Mouse (Mus musculus) left cerebral cortex, adult 8-10 months (tissue): ENCODE results near the gene Cdkl3. TPM values are rescaled to one million over a fixed set of nuclear protein-coding genes. Genes with fewer than 3 reads are reported as not detected.
"Not testable (repeated sequence)": the region's sequence is repeated elsewhere in the genome, so short reads cannot be mapped to it uniquely, and the experiment has no call there.

Source experiments
- DNase-seq, 2 experiments: peaks; one replicate each; pipeline ENCODE4 v3.0.0; 2022; ENCODE audit warnings: low spot score in 2 of 2
- microRNA-seq, 2 experiments: library from miRNA; unstranded; fragments of <30 nt; microRNA quantifications; one replicate each; pipeline ENCODE4 v1.2.0; 2022
- total RNA-seq, 4 experiments: library from RNA; stranded (reverse); gene quantifications; 2 replicates each; pipeline ENCODE4 v1.2.4; 2022

Gene Cdkl3
- total RNA-seq, 4 experiments from 2014 or later: 13.2 to 18.5 (median 16.8) TPM

GRCm38 (mm10) chr11:52117156-52117555 is 113.1 kb downstream of the Cdkl3 start:
- peak in 1 of 2 experiments; percentile 39 for DNase-seq

- not testable (repeated sequence) for DNase-seq
Observed at GRCm38 (mm10) chr11:52120415-52120814, 116.4 kb downstream of the Cdkl3 start.

GRCm38 (mm10) chr11:52122045-52122444 is 118.0 kb downstream of the Cdkl3 start:
- DNase-seq: no peak

GRCm38 (mm10) chr11:52124468-52124867 is 120.4 kb downstream of the Cdkl3 start:
- no peak for DNase-seq

GRCm38 (mm10) chr11:52127169-52127568 is 123.1 kb downstream of the Cdkl3 start:
- no peak for DNase-seq

GRCm38 (mm10) chr11:52127760-52128159 is 123.7 kb downstream of the Cdkl3 start:
- DNase-seq: no peak

- peak in 1 of 2 experiments; percentile 47 for DNase-seq
Observed at GRCm38 (mm10) chr11:52128316-52129061, 124.5 kb downstream of the Cdkl3 start.

GRCm38 (mm10) chr11:52129171-52129570 is 125.2 kb downstream of the Cdkl3 start:
- DNase-seq: peak; percentile 14 to 28

GRCm38 (mm10) chr11:52129621-52130450 is 125.8 kb downstream of the Cdkl3 start:
- peak; percentile 54 to 76 for DNase-seq

- no peak for DNase-seq
Observed at GRCm38 (mm10) chr11:52130451-52131068, 126.5 kb downstream of the Cdkl3 start.

Small RNAs within 50 kb of the gene (microRNA-seq; reads per million reads assigned to microRNA genes)
- gene Gm24157: 0 to 0.66 reads per million in 2 experiments
- gene Mir3061: 10.5 to 12.6 reads per million in 2 experiments

Other genes with a start within 250 kb of the Cdkl3 start
- gene Sec24a, start 240.6 kb upstream of the Cdkl3 start, total RNA-seq: 10 to 100 TPM; 19.1 to 21.9 (median 19.8) TPM
- gene Sar1b, start 240.5 kb upstream of the Cdkl3 start, total RNA-seq: 10 to 100 TPM; 63.7 to 73.2 (median 67.6) TPM
- 10 to 100 TPM; 53.5 to 60.9 (median 57.6) TPM for gene Jade2, start 146.6 kb upstream of the Cdkl3 start, total RNA-seq
- 10 to 100 TPM; 40.8 to 45.8 (median 41.1) TPM for gene Cdkn2aipnl, start 36.6 kb upstream of the Cdkl3 start, total RNA-seq
- gene Ube2b, start 3.5 kb upstream of the Cdkl3 start, total RNA-seq: 100 to 1,000 TPM; 159 to 178 (median 168) TPM
- 100 to 1,000 TPM; 110 to 125 (median 118) TPM for gene Ppp2ca, start 94.5 kb downstream of the Cdkl3 start, total RNA-seq
- gene Olfr1373, start 141.3 kb downstream of the Cdkl3 start, total RNA-seq: not detected
- not detected for gene Olfr1371, start 209.8 kb downstream of the Cdkl3 start, total RNA-seq
- 100 to 1,000 TPM; 448 to 504 (median 464) TPM for gene Skp1a, start 227.8 kb downstream of the Cdkl3 start, total RNA-seq